Mouse (Mus musculus) heart, adult 2 months (tissue): ENCODE data around the gene Prss8.

Experiments
- CTCF ChIP-seq: fragments of 200-600 bp; IDR thresholded peaks from 2 replicates; pipeline ENCODE4 v1.8.1; 2022; ENCODE audit warnings: antibody characterized with exemption, mild to moderate bottlenecking, moderate library complexity
- EP300 ChIP-seq: fragments of 200-500 bp; IDR thresholded peaks from 2 replicates; pipeline ENCODE4 v1.6.1; 2011; ENCODE audit warnings: low read depth, low read length, control low read depth; ENCODE audit not compliant: insufficient read depth

GRCm38 (mm10) chr7:127907939-127908338 lies 22.0 kb downstream of the Prss8 start:
- TF ChIP-seq CTCF (no peak), EP300 (no peak)
